Mouse (Mus musculus) megakaryocyte, embryonic 14.5 days (primary cell): ENCODE measurements around the gene Il12rb1. TPM values are rescaled to one million over a fixed set of nuclear protein-coding genes. Genes with fewer than 3 reads are reported as not detected.

Experiments
- H3K27me3 ChIP-seq: replicated peaks from 2 replicates; pipeline ENCODE3; 2012; ENCODE audit warnings: inconsistent platforms
- H3K36me3 ChIP-seq: replicated peaks from 2 replicates; pipeline ENCODE3; 2012; ENCODE audit warnings: low read length, inconsistent platforms, mixed read lengths
- H3K4me1 ChIP-seq: 2 replicates; pipeline ENCODE4 v1.6.1; 2012; ENCODE audit warnings: inconsistent platforms
- H3K4me3 ChIP-seq: replicated peaks from 2 replicates; pipeline ENCODE3; 2012; ENCODE audit warnings: moderate library complexity, mild to moderate bottlenecking, inconsistent platforms
- H3K9me3 ChIP-seq: 2 replicates; pipeline ENCODE4 v1.6.1; 2012; ENCODE audit warnings: inconsistent platforms
- FLI1 ChIP-seq: IDR thresholded peaks from 2 replicates; pipeline ENCODE4 v1.6.1; 2012; ENCODE audit warnings: low read length, inconsistent platforms, mixed read lengths
- GATA1 ChIP-seq: IDR thresholded peaks from 3 replicates; pipeline ENCODE4 v1.6.1; 2012; ENCODE audit warnings: mixed read lengths, low read length, inconsistent platforms, borderline replicate concordance
- polyA plus RNA-seq: library from polyadenylated mRNA; stranded (reverse); fragments of >175 nt; gene quantifications from 2 replicates; pipeline ENCODE4 v1.2.3, GENCODE M21; 2012; ENCODE audit warnings: low replicate concordance; ENCODE audit not compliant: insufficient read depth

Gene Il12rb1
- polyA plus RNA-seq = 10.8 and 11.1 TPM in 2 replicates

DNA sequence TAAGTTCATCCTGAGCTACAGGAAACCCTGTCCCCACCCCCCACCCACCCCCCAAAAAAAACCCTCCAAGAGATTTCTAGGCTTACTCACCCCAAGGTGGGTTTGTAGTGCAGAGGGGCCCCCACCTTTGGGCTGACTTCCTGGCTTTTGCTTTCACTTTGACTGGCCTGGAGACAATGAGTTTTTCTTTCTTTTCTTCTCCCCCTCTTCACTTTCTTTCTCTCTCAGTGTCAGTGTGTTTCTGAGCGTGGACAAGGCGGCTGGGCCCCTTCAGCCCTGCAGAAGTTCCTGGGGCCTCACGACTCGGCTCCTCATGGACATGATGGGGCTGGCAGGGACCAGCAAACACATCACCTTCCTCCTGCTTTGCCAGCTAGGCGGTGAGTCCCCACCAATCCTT, at the start of gene Il12rb1:
TSS of gene Il12rb1 (plus strand) at position 211 of the 400 bp plus-strand sequence.
- Histone ChIP-seq H3K4me3 (peak within 1 kb of the TSS; percentile 87), H3K27me3 (no peaks in the 10 kb centered on the region), H3K4me1 (peaks cover 85% of the 10 kb centered on the region), H3K9me3 (no peaks in the 10 kb centered on the region), H3K36me3 (peaks cover 30% of the 10 kb centered on the region)
- TF ChIP-seq GATA1 = no peak
- TF ChIP-seq FLI1 = no peak

DNA sequence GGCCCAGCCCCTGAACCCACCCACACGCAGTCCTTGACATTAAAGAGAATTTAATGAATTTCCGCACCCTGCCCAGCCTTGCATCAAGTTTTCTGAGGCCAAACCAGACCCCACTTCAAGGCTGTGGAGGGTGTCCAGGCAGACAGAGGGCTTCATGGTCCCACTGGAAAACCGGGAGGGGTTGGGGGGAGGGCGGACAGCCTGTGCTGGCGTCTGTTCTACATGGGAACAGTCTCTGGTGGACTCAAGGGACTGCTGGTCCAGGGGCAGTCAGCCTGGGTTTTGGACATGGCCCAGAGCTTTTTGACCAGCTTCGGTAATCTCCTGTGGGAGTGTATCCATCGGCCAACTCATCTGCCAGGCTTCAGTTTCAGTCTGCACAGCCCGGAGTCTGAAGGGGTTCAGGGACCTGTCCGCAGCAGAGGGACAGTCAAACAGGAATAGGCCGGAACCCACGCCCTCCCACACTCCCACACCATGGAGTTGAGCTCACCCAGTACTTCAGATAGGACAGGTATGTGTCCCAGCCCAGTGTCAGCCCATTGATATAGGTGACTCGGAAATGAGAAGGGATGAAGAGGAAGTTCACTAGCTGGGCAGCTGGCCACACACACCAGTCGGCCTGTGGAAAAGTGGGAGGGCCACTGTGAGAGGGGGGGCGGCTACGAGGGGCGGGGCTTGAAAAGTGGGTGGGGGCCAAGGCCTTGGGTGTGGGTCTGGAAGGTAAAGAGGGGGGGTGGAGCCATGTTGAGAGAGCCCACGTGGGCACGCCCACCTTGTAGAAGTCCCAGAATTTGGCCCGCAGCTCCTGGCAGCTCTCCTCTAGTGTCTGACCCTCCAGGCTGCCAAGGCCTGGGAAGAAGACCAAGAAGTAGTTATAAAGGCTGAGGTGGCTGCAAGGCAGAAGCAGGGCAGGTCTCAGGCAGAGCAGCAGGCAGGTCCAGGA, 49.4 kb upstream of the Il12rb1 start:
- Histone ChIP-seq H3K36me3 (peaks cover 44% of the 10 kb centered on the region), H3K27me3 (no peaks in the 10 kb centered on the region), H3K9me3 (no peaks in the 10 kb centered on the region), H3K4me3 (peak overlapping the region; percentile 68), H3K4me1 (peaks cover 92% of the 10 kb centered on the region)
- TF ChIP-seq GATA1 (no peak), FLI1 (no peak)

DNA sequence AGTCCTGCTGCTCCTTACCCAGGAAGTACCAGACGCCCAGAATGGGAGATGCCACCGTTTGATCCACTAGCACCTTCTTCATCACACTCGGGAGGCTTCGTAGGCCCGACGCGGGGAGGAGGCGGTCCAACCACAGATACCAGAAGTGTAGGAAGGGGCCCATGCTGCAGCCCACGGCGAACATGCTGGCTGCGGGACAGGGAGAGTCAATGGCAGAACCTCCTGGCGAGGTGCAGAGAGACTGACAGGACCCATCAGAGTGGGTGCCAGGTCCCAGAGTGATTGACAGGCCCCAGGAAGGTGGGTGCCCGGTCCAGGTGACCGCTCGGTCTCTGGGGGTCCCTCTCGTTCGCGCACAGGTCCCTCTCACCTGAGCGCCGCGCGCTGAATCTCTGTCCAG, 47.9 kb upstream of the Il12rb1 start:
- Histone ChIP-seq H3K4me1 (peaks cover 93% of the 10 kb centered on the region), H3K27me3 (no peaks in the 10 kb centered on the region), H3K9me3 (no peaks in the 10 kb centered on the region), H3K36me3 (peaks cover 54% of the 10 kb centered on the region), H3K4me3 (peak overlapping the region; percentile 95)
- TF ChIP-seq GATA1 (no peak), FLI1 (no peak)

DNA sequence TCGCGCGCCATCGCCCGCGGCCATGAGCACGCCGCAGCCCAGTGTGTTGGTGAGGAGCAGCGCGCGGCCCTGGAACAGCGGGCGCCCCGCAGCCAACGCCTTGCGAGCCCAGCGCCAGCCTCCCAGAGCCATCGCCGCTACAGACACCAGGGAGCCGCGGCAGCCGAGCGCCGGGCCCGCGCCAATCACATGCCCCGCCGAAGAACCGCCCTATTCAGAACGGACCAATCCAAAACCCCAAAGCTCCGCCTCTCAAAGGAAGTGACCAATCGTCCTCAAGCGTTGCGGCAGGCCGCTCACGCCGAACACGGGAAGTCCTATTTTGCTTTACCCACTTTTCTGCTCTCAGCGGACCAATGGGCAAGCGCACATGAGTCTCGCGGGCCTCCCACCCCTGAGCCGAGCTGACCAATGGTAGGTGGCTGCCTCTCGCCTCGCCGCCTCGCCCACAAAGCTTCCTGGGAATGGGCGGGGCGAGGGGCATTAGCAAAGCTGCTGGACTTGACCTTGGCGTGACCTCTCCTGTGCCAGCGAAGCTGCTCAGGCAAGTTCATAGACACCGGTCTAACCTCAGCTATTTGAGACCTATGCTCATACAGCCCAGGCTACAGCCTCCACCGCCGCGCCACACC, 47.4 kb upstream of the Il12rb1 start, which contains the start of gene Mpv17l2:
TSS of gene Mpv17l2 (minus strand) at position 172 of the 632 bp plus-strand sequence.
- TF ChIP-seq FLI1 (no peak), GATA1 (no peak)
- H3K9me3 ChIP-seq = no peaks in the 10 kb centered on the region
- peaks cover 93% of the 10 kb centered on the region for H3K4me1 ChIP-seq
- H3K4me3 ChIP-seq = peak within 1 kb of the TSS; percentile 95
- H3K36me3 ChIP-seq = peaks cover 49% of the 10 kb centered on the region
- no peaks in the 10 kb centered on the region for H3K27me3 ChIP-seq

DNA sequence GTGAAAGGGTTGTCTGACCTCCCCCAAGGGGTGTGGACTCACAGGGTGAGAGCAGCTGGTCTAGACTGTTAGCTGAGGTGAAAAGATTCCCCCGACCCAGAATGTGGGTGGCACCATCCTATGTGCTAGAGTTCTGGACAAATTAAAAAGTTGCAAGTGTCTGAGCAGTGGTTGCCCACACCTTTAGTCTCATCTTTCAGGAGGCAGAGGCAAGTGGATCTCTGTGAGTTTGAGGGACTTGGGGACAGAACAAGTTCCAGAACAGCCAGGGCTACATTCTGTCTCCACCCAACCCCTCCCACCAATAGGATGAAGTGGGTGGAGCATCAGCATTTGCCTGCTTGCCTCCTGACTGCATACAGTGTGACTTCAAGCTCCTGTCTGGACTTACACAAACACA, 46.1 kb upstream of the Il12rb1 start:
- peaks cover 93% of the 10 kb centered on the region for H3K4me1 ChIP-seq
- TF ChIP-seq GATA1 = no peak
- no peak for TF ChIP-seq FLI1
- H3K4me3 ChIP-seq = peak overlapping the region; percentile 35
- no peaks in the 10 kb centered on the region for H3K27me3 ChIP-seq
- peaks cover 37% of the 10 kb centered on the region for H3K36me3 ChIP-seq
- H3K9me3 ChIP-seq = no peaks in the 10 kb centered on the region

DNA sequence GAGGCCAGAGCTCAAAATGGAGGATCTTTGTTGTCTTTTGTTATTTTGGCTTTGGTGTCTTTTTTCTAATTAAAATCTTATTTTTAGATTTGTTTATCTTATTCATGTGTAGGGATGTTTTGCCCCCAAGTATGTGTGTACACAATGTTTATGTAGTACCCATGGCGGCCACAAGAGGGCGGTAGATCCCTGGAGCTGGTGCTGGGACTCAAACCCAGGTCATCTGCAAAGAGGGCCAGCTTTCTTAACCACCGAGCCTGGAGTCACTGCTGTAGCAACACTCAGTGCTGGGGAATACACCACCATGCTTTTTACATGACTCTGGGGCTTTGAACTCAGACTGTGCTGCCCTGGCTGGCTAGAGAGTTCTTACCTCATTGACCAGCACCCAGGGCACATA, 44.9 kb upstream of the Il12rb1 start:
- peaks cover 85% of the 10 kb centered on the region for H3K4me1 ChIP-seq
- no peak overlapping the region for H3K4me3 ChIP-seq
- H3K27me3 ChIP-seq = no peaks in the 10 kb centered on the region

DNA sequence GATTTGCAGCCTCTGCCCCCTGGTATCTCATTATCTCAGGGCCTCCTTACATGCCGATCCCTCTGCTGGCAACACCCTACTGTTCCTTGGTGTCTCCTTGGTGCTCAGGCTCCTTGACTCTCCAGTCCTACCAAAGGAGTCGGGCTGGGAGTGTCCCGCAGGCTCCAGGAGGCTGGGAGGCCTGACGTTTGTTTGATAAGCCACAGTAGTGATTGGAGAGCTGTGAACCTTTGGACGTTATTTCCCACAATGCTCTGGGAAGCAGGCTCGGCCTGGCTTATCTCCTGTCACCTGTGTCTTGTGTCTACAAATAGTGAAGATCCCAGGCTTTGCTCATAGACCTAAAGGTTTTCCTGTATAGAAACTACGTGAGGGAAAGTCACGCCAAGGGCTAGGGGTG, 44.2 kb upstream of the Il12rb1 start:
- Histone ChIP-seq H3K36me3 (peaks cover 37% of the 10 kb centered on the region), H3K9me3 (no peaks in the 10 kb centered on the region), H3K4me3 (no peak overlapping the region), H3K4me1 (peaks cover 85% of the 10 kb centered on the region), H3K27me3 (no peaks in the 10 kb centered on the region)
- TF ChIP-seq FLI1 (no peak), GATA1 (no peak)

More for the DNA sequence above, 44.9 kb upstream of the Il12rb1 start:
- no peak for TF ChIP-seq GATA1
- no peak for TF ChIP-seq FLI1
- Histone ChIP-seq H3K9me3 (no peaks in the 10 kb centered on the region), H3K36me3 (peaks cover 37% of the 10 kb centered on the region)

DNA sequence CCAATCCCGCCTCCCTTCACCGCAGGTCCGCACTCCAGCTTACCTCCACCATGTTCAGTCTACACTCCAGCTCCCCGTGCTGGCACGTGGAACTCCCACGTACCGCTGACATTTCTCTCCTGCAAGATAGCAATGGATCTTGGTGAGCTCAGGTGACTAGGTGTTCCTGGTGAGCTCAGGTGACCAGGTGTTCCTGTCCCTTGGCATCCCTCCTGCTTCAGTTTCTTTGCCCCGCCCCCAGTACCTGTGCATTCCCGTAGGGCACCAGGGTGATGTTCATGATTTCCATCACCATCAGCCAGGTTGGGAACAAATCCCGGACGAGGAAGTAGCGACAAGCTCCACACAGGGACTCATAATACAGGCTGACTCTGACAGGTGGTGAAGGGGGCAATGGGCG, 43.6 kb upstream of the Il12rb1 start:
- no peak overlapping the region for H3K4me3 ChIP-seq
- H3K36me3 ChIP-seq = peaks cover 38% of the 10 kb centered on the region
- no peaks in the 10 kb centered on the region for H3K27me3 ChIP-seq
- TF ChIP-seq FLI1 (no peak), GATA1 (no peak)
- peaks cover 85% of the 10 kb centered on the region for H3K4me1 ChIP-seq
- no peaks in the 10 kb centered on the region for H3K9me3 ChIP-seq

DNA sequence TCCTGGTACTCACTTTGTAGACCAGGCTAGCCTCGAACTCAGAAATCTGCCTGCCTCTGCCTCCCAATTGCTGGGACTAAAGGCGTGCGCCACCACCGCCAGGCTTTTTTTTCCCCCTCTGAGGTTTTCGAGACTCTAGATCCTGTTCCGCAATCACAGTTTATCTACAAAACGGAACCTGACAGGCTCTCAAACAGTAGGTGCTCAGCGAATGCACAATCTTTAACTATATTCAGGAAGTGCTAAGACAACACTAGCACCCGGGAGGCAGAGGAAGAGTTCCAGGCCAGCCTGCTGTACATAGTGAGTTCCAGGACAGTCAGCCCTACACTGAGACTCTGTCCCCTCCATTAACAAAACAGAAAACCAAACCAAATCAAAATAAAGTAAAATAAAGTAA, 42.9 kb upstream of the Il12rb1 start:
- H3K4me1 ChIP-seq = peaks cover 83% of the 10 kb centered on the region
- no peak for TF ChIP-seq GATA1
- TF ChIP-seq FLI1 = no peak
- peak overlapping the region; percentile 56 for H3K4me3 ChIP-seq
- peaks cover 44% of the 10 kb centered on the region for H3K36me3 ChIP-seq
- H3K27me3 ChIP-seq = no peaks in the 10 kb centered on the region
- H3K9me3 ChIP-seq = no peaks in the 10 kb centered on the region
